Mouse (Mus musculus) urinary bladder, postnatal 0 days (tissue): Measurements from ENCODE around the gene Alx3. TPM values are rescaled to one million over a fixed set of nuclear protein-coding genes. Genes with fewer than 3 reads are reported as not detected.

ENCODE experiments used
- polyA plus RNA-seq: library from polyadenylated mRNA; unstranded; fragments of >200 nt; fragmentation: Nextera tagmentation; extraction: Ambion mirVana; gene quantifications from 2 replicates; pipeline ENCODE4 v1.2.1, GENCODE M21; 2015

Gene Alx3
- not detected in 2 replicates for polyA plus RNA-seq

DNA sequence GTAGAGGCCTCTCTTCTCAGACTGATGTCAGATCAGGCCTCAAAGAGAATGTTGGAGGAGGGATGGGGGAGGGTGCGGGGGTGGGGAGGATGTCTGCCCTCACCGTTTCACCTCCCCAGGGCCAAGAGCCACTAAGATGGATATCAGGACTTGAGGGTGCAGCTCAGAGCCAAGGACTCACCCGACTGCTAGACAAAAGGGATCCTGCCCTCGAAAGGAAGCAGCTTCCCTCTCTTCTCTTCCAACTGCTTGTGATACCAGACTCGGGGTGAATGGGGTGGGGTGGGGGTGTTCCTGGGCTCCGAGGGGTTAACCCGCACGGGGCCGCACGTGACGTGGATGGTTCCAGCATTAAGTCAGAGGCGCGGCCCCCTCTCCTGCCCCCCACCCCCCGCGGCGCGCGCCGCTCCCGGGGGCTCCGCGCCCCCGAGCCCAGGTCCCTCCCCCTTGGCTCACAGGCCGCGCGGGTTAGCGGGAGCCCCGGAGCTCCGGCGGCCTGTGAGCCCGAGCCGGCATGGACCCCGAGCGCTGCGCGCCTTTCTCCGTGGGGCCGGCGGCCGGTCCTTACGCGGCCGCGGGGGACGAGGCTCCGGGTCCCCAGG, at the start of gene Alx3:
Alx3 (plus strand) TSS at position 370 of the 602 bp plus-strand sequence.

GRCm38 (mm10) chr3:107554842-107555241, 40.0 kb upstream of the Alx3 start, which contains the start of gene Ubl4b:
TSS of gene Ubl4b (minus strand) at chr3:107555073.

GRCm38 (mm10) chr3:107630682-107631522, 36.1 kb downstream of the Alx3 start, which contains the start of gene Gm10961:
TSS of gene Gm10961 (plus strand) at chr3:107631322.

GRCm38 (mm10) chr3:107631523-107631958, 36.7 kb downstream of the Alx3 start, which contains the start of gene Strip1:
TSS of gene Strip1 (minus strand) at chr3:107631694.

Other genes starting within 250 kb of the Alx3 start
- 0.10 TPM in 1 of 2 replicates, not detected in the other for gene Kcnc4, start 135.5 kb upstream of the Alx3 start, polyA plus RNA-seq
- gene Slc6a17, start 77.0 kb upstream of the Alx3 start, polyA plus RNA-seq, result 4.1 and 4.4 TPM in 2 replicates
- gene Ubl4b, start 40.0 kb upstream of the Alx3 start, polyA plus RNA-seq, result not detected in 2 replicates
- gene Gm10961, start 36.3 kb downstream of the Alx3 start, polyA plus RNA-seq, result not detected in 2 replicates
- gene Strip1, start 36.7 kb downstream of the Alx3 start, polyA plus RNA-seq, result 18.0 and 18.3 TPM in 2 replicates
- 39.2 and 41.9 TPM in 2 replicates for gene Ahcyl1, start 101.5 kb downstream of the Alx3 start, polyA plus RNA-seq
- 21.6 and 26.2 TPM in 2 replicates for gene Csf1, start 165.4 kb downstream of the Alx3 start, polyA plus RNA-seq